Mouse (Mus musculus): ENCODE data around the gene Timm17b.

Gene Timm17b

DNA sequence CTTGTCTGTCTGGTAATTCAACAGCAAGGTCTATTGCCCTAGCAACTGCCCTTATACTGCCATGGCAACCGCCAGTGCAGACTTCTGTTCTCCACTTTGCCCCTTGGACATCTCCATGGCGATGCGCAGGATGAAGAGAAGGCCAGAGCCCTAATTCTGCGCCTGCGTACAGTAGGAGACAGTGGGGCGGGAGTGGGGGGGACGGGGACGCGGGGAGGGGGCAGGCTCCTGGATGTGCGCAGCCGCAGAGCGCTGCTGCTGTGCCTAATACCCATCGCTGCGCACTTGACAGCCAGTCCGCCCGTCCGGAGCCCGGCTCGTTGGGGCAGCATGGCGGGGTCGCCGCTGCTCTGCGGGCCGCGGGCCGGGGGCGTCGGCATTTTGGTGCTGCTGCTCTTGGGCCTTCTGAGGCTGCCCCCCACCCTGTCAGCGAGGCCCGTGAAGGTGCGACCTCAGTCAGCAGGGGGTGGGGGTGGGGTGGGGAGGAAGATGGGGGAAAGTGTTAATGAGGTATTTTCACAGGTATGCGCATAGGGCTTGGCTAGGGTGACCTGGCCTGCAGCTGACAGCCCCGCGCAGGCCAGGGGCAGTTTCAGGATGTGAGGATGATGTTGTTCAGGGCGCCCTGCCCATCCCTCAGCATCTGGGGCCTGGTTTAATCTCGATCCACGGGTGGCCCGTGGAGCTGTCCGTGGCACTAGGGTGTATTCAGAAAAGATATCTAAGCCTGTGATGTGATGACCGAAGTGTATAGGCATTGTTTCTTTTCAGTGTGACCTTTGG is 20.6 kb downstream of the Timm17b start, which contains the start of gene Pcsk1n:
Gene Pcsk1n (plus strand): TSS at position 222 of the 783 bp plus-strand sequence.
- no peak for DNase-seq (ENCODE audit: low spot score in 2 of 2)

GRCm38 (mm10) chrX:7922032-7922431 is 22.9 kb downstream of the Timm17b start:
- DNase-seq (ENCODE audit: low spot score in 2 of 2), result no peak

DNA sequence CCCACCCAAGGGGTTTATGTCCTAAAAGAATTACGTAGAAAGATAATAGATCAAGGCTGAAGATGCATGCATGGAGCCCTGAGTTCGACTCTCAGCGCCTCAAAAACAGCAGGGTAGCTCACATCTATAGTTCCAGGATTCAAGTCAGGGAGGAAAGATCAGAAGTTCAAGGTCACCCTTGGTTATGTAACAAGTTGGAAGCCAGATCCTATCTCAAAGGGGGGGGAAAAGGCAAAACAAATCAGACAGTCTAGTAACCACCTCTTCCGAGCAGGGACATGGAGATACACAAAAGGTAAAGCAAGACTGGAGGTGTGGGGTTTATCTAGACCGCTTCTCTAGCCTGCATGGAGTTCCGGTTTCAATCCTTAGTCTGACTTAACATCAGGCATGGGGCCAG is 27.1 kb downstream of the Timm17b start:
- DNase-seq (ENCODE audit: low spot score in 2 of 2), result no peak

DNA sequence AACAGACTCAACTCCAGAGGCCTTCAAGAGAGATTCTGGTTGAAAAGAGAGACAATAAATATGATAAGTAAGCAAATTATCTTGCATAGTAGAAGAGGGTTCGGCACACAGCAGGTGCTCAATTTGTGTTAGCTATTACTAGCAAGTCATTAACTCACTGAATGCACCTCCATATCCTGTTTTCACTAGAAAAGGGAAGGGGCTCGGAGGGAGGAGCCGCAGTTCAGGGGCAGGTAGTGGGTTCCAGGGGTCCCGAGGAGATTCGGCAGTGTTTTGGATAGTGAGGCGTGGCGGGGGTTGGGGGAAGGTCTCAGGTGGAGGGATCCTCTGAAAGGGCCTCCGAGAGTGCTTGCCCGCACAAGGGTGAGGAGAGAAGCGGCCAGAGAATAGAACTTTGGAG is 28.0 kb downstream of the Timm17b start:
- no peak for DNase-seq (ENCODE audit: low spot score in 2 of 2)

GRCm38 (mm10) chrX:7928270-7928790 is 29.2 kb downstream of the Timm17b start, which contains the start of gene Eras:
Eras (minus strand) TSS chrX:7928607.
- no peak for DNase-seq (ENCODE audit: low spot score in 2 of 2)

DNA sequence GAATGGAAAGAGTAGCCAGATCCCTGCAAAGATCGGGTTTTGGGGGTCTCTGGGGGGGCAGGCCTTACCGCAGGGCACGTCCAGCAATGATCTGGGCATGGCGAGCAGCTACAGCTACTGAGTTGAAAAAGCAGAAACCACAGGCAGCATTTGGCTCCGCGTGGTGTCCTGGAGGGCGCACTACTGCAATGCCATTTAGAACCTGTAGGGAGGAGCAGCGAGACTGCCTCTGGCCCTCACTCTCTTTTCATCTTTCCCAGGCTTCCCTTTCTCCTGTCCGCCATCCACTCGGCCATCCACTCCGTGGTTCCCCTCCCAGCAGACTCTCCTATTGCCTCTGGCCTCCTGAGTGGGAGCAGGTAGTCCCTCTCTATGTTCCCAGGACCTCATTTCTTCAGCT is 37.7 kb downstream of the Timm17b start:
- DNase-seq (ENCODE audit: low spot score in 2 of 2), result no peak

DNA sequence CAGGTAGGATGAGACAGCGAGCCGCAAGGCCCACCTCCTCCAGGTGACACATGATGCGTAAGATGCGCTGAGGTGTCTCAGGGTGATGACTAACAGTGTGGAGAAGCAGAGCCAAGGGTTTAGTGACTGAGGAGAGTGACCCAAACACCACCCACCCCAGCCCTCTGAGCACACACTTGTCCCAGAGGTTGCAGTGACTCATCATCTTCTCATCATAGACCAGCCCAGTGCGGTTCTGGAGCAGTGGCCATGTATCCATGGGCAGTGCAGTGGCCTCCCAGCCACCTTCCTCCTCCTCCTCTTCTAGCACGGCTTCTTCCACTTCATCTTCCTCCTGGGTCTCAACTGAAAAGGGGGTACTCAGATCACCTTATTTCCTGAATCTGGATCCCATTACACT is 38.5 kb downstream of the Timm17b start:
- no peak for DNase-seq (ENCODE audit: low spot score in 2 of 2)

DNA sequence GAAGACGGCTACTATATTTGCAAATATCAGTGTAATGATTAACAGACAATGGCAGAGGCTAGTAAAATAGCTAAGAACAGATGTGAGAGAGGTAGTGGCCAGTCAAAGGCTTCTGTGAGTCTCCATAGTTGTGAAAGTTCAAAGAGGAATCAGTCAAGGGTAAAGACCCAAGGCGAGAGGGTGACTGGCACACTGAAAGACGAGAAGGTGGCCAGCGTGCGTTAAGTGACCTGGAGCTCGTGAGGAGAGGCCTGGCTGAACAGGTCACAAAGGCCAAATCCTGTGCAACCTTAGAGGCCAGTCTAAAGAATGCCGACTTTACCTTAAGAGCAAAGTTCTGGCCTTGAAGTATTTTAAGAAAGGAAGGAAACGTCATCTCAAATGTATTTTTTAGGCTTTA is 46.5 kb downstream of the Timm17b start:
- no peak for DNase-seq (ENCODE audit: low spot score in 2 of 2)

- no peak for DNase-seq (ENCODE audit: low spot score in 2 of 2)
These were observed 48.1 kb downstream of the Timm17b start, which contains the start of gene Hdac6 for GRCm38 (mm10) chrX:7947108-7947899. Hdac6 (minus strand) TSS chrX:7947889.

- DNase-seq (ENCODE audit: low spot score in 2 of 2), result peak; percentile 86 to 88
These were observed 48.8 kb downstream of the Timm17b start for GRCm38 (mm10) chrX:7947900-7948492.

DNA sequence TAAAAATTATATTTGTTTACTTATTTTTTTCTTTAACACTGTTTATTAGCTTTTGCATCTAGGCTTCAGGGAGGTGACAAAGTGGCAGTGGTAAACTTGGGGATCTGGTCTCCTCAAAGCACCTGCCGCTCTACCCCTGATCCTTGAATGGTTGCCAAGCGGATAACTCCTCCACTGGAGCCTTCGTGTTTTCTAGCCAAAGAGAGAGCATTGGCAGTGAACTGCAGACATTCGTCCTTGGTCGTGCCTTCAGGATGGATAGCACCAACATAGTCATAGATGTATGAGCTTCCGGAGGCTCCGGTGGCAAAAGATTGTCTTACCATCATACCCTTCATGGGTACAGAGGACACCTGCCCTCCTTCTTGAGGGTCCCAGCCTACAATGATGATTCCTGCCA is 50.9 kb downstream of the Timm17b start:
- no peak for DNase-seq (ENCODE audit: low spot score in 2 of 2)

Data from spleen, postnatal 4 days (tissue).